In the genomic region with DNA sequence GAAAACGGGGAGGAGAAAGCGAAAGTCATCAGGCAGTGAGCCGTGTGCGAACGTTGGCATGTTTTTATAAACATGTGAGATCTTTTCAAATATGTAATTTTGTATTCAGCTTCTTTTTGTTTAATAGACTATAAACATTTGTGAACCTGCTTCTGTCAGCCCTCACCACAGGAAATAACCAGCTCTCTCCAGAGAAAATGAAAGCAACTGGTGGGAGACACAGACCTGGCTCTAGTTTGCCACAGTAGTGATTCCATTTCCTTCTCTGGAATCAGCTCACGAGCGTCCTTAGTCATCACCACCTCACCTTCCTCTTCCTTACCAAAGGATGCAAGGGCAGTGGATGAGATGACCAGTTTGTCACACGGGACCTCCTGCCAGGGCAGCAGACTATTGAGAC, we compare ENCODE assay signal across 16 mouse cellular contexts.
A peak's percentile ranks its signal among the peaks of the same experiment; 100 is the strongest.
DNase-seq lines count a peak whose midpoint lies in the region; ATAC-seq and TF ChIP-seq lines count a peak whose summit lies in the region.
"Had no signal": no experiment of that assay in that cellular context is flagged by ENCODE, and none has a peak within 500 bp of the region (broad histone marks: within the 10 kb centered on the region; RNA-seq: fewer than 3 reads in every experiment).

No protein-coding gene starts in this region.

- no peak for ATAC-seq in megakaryocyte, adult 5-6 weeks (ENCODE audit: poor library complexity, severe bottlenecking)
- ATAC-seq in intestine, postnatal 0 days: no peak
- no peak for ATAC-seq in stomach, postnatal 0 days (ENCODE audit: low FRiP score, low TSS enrichment)
- ATAC-seq: forebrain, postnatal 0 days; hindbrain, postnatal 0 days had no signal

- no peak overlapping the region for H3K9ac ChIP-seq in intestine, postnatal 0 days (ENCODE audit: low read depth, low read length)
- H3K9ac ChIP-seq in stomach, postnatal 0 days (ENCODE audit: low read length): no peak overlapping the region
- H3K9ac ChIP-seq: forebrain, postnatal 0 days; liver, embryonic 13.5 days had no signal

- H3K4me2 ChIP-seq in intestine, postnatal 0 days (replicated peaks; ENCODE audit: low read depth): no peak overlapping the region
- H3K4me2 ChIP-seq in stomach, postnatal 0 days (replicated peaks; ENCODE audit: low read depth): peak overlapping the region; percentile 41
- H3K4me2 ChIP-seq: heart, embryonic 11.5 days; liver, embryonic 13.5 days; midbrain, embryonic 11.5 days had no signal

- TF ChIP-seq EP300 in stomach, postnatal 0 days (optimal IDR thresholded peaks at IDR 0.05): no peak

- intact Hi-C loops in gastrocnemius, adult 2 months (cut with DNase I): no loop called here
- intact Hi-C loops in gastrocnemius, postnatal 14 days (cut with DNase I; ENCODE audit: low total_unique reads): no loop called here

- no peaks in the 10 kb centered on the region for H3K9me3 ChIP-seq in megakaryocyte, embryonic 14.5 days
- no peaks in the 10 kb centered on the region for H3K9me3 ChIP-seq in intestine, postnatal 0 days (ENCODE audit: control insufficient read depth)
- no peaks in the 10 kb centered on the region for H3K9me3 ChIP-seq in stomach, postnatal 0 days (ENCODE audit: control insufficient read depth, low read length)
- H3K9me3 ChIP-seq: liver, embryonic 13.5 days had no signal

- 52% methylated on average over 8 of the region's 8 CpGs for WGBS in intestine, postnatal 0 days
- 52% methylated on average over 8 of the region's 8 CpGs for WGBS in stomach, postnatal 0 days

- H3K27ac ChIP-seq in gastrocnemius, adult 2 months: peak overlapping the region; percentile 41; the same call in 1 of the 2 replicates
- no peak overlapping the region for H3K27ac ChIP-seq in intestine, postnatal 0 days (ENCODE audit: low read depth, low read length)
- no peak overlapping the region for H3K27ac ChIP-seq in stomach, postnatal 0 days (replicated peaks)
- H3K27ac ChIP-seq: hindbrain, postnatal 0 days; kidney, postnatal 0 days; liver, embryonic 13.5 days had no signal

- TF ChIP-seq CTCF in gastrocnemius, adult 2 months (IDR thresholded peaks at IDR 0.05): no peak
- TF ChIP-seq CTCF in intestine, postnatal 0 days (IDR thresholded peaks at IDR 0.05; ENCODE audit: low read depth): no peak
- no peak for TF ChIP-seq CTCF in stomach, postnatal 0 days (IDR thresholded peaks at IDR 0.05; ENCODE audit: low read depth)

- DNase-seq in gastrocnemius, adult 2 months: no peak
- DNase-seq in gastrocnemius, postnatal 14 days: no peak
- DNase-seq in stomach, postnatal 0 days (ENCODE audit: low spot score): no peak
- no peak for DNase-seq in testis, postnatal 14 days (ENCODE audit: low spot score)
- DNase-seq in urinary bladder, postnatal 25 days (ENCODE audit: low spot score): no peak
- DNase-seq: cerebellum, postnatal 14 days; forebrain, postnatal 0 days; left cerebral cortex, postnatal 4 days; liver, embryonic 13.5 days had no signal

- no peaks in the 10 kb centered on the region for H3K27me3 ChIP-seq in megakaryocyte, embryonic 14.5 days (replicated peaks)
- no peaks in the 10 kb centered on the region for H3K27me3 ChIP-seq in intestine, postnatal 0 days (replicated peaks; ENCODE audit: control insufficient read depth, insufficient read depth, low read length)
- no peaks in the 10 kb centered on the region for H3K27me3 ChIP-seq in stomach, postnatal 0 days (ENCODE audit: control insufficient read depth, insufficient read depth, low read length)
- H3K27me3 ChIP-seq: liver, embryonic 13.5 days had no signal

- H3K36me3 ChIP-seq in megakaryocyte, embryonic 14.5 days (replicated peaks; ENCODE audit: low read length): no peaks in the 10 kb centered on the region
- H3K36me3 ChIP-seq in intestine, postnatal 0 days (ENCODE audit: control insufficient read depth, insufficient read depth): no peaks in the 10 kb centered on the region
- H3K36me3 ChIP-seq in stomach, postnatal 0 days (ENCODE audit: control insufficient read depth, insufficient read depth, low read length): no peaks in the 10 kb centered on the region
- H3K36me3 ChIP-seq: liver, embryonic 13.5 days had no signal

- peak overlapping the region; percentile 50 for H3K4me3 ChIP-seq in gastrocnemius, adult 2 months
- H3K4me3 ChIP-seq in megakaryocyte, embryonic 14.5 days (replicated peaks): peak overlapping the region; percentile 75
- 0 out of 2 replicates have a peak overlapping the region, but pooled peaks have one; percentile 1 for H3K4me3 ChIP-seq in intestine, postnatal 0 days (ENCODE audit: low read depth, low read length)
- H3K4me3 ChIP-seq in stomach, postnatal 0 days (ENCODE audit: low read depth, low read length): peak overlapping the region; percentile 27
- H3K4me3 ChIP-seq: liver, embryonic 13.5 days had no signal

- peaks cover 20% of the 10 kb centered on the region for H3K4me1 ChIP-seq in megakaryocyte, embryonic 14.5 days
- peaks cover 11% of the 10 kb centered on the region; the same call in 1 of the 2 replicates for H3K4me1 ChIP-seq in intestine, postnatal 0 days (replicated peaks; ENCODE audit: control insufficient read depth, insufficient read depth, low read length)
- H3K4me1 ChIP-seq in stomach, postnatal 0 days (replicated peaks; ENCODE audit: control insufficient read depth, insufficient read depth): no peaks in the 10 kb centered on the region
- H3K4me1 ChIP-seq: liver, embryonic 13.5 days had no signal

Comparison
In these comparisons a context has a peak if more than half of its experiments do, and no peak if none do; other contexts are left out.
1. H3K4me3 ChIP-seq: peak in every context shown above with its lines; median percentile 75 in megakaryocyte, embryonic 14.5 days; 50 in gastrocnemius, adult 2 months; 27 in stomach, postnatal 0 days; 1 in intestine, postnatal 0 days.